Mouse (Mus musculus) layer of hippocampus, adult 9-11 months (tissue): ENCODE data around the gene Cbln1.

Experiments
- DNase-seq: peaks from one replicate; pipeline ENCODE4 v3.0.0; 2022

Gene Cbln1

GRCm38 (mm10) chr8:87468958-87469815 lies 3.2 kb downstream of the Cbln1 start:
- no peak for DNase-seq

GRCm38 (mm10) chr8:87468416-87468957 lies 3.9 kb downstream of the Cbln1 start:
- no peak for DNase-seq

- DNase-seq = no peak
Measured at GRCm38 (mm10) chr8:87467906-87468305, 4.5 kb downstream of the Cbln1 start.

- DNase-seq = no peak
Measured at GRCm38 (mm10) chr8:87466936-87467602, 5.3 kb downstream of the Cbln1 start.

GRCm38 (mm10) chr8:87466335-87466734 lies 6.1 kb downstream of the Cbln1 start:
- no peak for DNase-seq

- DNase-seq = no peak
Measured at GRCm38 (mm10) chr8:87464446-87464845, 8.0 kb downstream of the Cbln1 start.

- no peak for DNase-seq
Measured at GRCm38 (mm10) chr8:87461801-87462200, 10.6 kb downstream of the Cbln1 start.

- DNase-seq = no peak
Measured at GRCm38 (mm10) chr8:87456949-87457348, 15.5 kb downstream of the Cbln1 start.

- no peak for DNase-seq
Measured at GRCm38 (mm10) chr8:87452815-87453214, 19.6 kb downstream of the Cbln1 start.

GRCm38 (mm10) chr8:87451737-87452136 lies 20.7 kb downstream of the Cbln1 start:
- no peak for DNase-seq

- DNase-seq = no peak
Measured at GRCm38 (mm10) chr8:87434592-87434991, 37.8 kb downstream of the Cbln1 start.

- DNase-seq = no peak
Measured at GRCm38 (mm10) chr8:87427188-87427587, 45.2 kb downstream of the Cbln1 start.

GRCm38 (mm10) chr8:87424706-87425105 lies 47.7 kb downstream of the Cbln1 start:
- DNase-seq = no peak

GRCm38 (mm10) chr8:87421697-87422096 lies 50.7 kb downstream of the Cbln1 start:
- no peak for DNase-seq
